23 mouse cellular contexts compared by ENCODE assay signal in the genomic region with DNA sequence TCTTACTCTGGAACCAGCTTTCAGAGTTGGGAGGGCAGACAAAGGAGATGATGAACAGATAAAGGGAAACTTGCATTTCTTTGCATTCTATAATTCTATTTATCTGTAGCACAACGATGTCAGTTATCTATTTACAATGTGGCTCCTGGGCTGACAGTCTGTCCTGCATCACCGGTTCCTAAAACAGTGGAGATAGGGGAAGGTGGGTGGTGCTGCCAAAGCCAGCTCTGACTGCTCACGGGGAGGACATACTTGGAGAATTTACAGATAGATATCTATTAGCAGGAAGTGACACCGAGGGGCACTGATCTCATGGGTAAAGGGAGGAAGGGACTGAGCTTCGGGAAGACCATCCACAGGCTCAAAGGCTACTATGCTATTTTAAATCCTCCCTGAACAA.
DNase-seq lines count a peak whose midpoint lies in the region; ATAC-seq lines count a peak whose summit lies in the region.
"Had no signal": no experiment of that assay in that cellular context is flagged by ENCODE, and none has a peak within 500 bp of the region (broad histone marks: within the 10 kb centered on the region; RNA-seq: fewer than 3 reads in every experiment).

No protein-coding gene starts in this region.

- peak overlapping the region; percentile 50 for H3K27ac ChIP-seq in liver, embryonic 16.5 days (ENCODE audit: low read length)
- H3K27ac ChIP-seq: hindbrain, embryonic 12.5 days; lung, embryonic 15.5 days; midbrain, embryonic 15.5 days; neural tube, embryonic 12.5 days had no signal

- H3K9me3 ChIP-seq in liver, embryonic 16.5 days (replicated peaks; ENCODE audit: control insufficient read depth, low read length), result no peaks in the 10 kb centered on the region
- H3K9me3 ChIP-seq: forebrain, embryonic 13.5 days; hindbrain, embryonic 12.5 days; lung, embryonic 15.5 days; midbrain, embryonic 15.5 days; neural tube, embryonic 12.5 days had no signal

- no peaks in the 10 kb centered on the region for H3K36me3 ChIP-seq in liver, embryonic 16.5 days (ENCODE audit: control insufficient read depth, insufficient read depth)
- H3K36me3 ChIP-seq: hindbrain, embryonic 12.5 days; lung, embryonic 15.5 days; midbrain, embryonic 15.5 days; neural tube, embryonic 12.5 days had no signal

- H3K4me2 ChIP-seq in liver, embryonic 16.5 days (ENCODE audit: low read depth, low read length), result no peak overlapping the region
- H3K4me2 ChIP-seq: forebrain, embryonic 13.5 days; heart, embryonic 11.5 days; hindbrain, embryonic 12.5 days; lung, embryonic 15.5 days; midbrain, embryonic 15.5 days; neural tube, embryonic 12.5 days had no signal

- intact Hi-C loops in heart, postnatal 10 days (cut with DNase I), result no loop called here

- DNase-seq in cerebellum, adult 11 months, result peak; percentile 33
- peak; percentile 33 to 46 for DNase-seq in cerebellum, adult 18-20 months
- DNase-seq in liver, result peak; percentile 65
- DNase-seq in heart, postnatal 10 days, result no peak
- DNase-seq in embryo, embryonic 9.5 days (ENCODE audit: extremely low spot score), result no peak
- DNase-seq: adrenal gland, postnatal 14 days; gastrocnemius, postnatal 10 days; kidney, adult 2 months; kidney, postnatal 25 days; lung, postnatal 36 days; retina, postnatal 1 day; thymus, adult 18-20 months; thymus, postnatal 36 days had no signal

- peaks cover 38% of the 10 kb centered on the region for H3K4me1 ChIP-seq in liver, embryonic 16.5 days (ENCODE audit: control insufficient read depth, low read depth, low read length)
- H3K4me1 ChIP-seq: lung, embryonic 15.5 days; midbrain, embryonic 15.5 days had no signal

- no peak overlapping the region for H3K9ac ChIP-seq in liver, embryonic 16.5 days (ENCODE audit: low read depth, low read length)
- H3K9ac ChIP-seq: forebrain, embryonic 13.5 days; hindbrain, embryonic 12.5 days; lung, embryonic 15.5 days; midbrain, embryonic 15.5 days; neural tube, embryonic 12.5 days had no signal

- H3K27me3 ChIP-seq in liver, embryonic 16.5 days (ENCODE audit: control insufficient read depth, insufficient read depth, low read depth, low read length), result no peaks in the 10 kb centered on the region
- H3K27me3 ChIP-seq: forebrain, embryonic 13.5 days; hindbrain, embryonic 12.5 days; lung, embryonic 15.5 days; midbrain, embryonic 15.5 days; neural tube, embryonic 12.5 days had no signal

- no peak overlapping the region for H3K4me3 ChIP-seq in liver, embryonic 16.5 days (ENCODE audit: low read depth, low read length)
- H3K4me3 ChIP-seq: forebrain, embryonic 13.5 days; hindbrain, embryonic 12.5 days; lung, embryonic 15.5 days; midbrain, embryonic 15.5 days; neural tube, embryonic 12.5 days had no signal

- ATAC-seq in cerebellum, adult (ENCODE audit: insufficient number of reproducible peaks, low FRiP score, low TSS enrichment), result no peak
- ATAC-seq in liver, embryonic 16.5 days (ENCODE audit: low read depth), result peak; percentile 35; the same call in 1 of the 2 replicates
- no peak for ATAC-seq in frontal cortex, adult (ENCODE audit: low TSS enrichment)
- ATAC-seq: inflammation-experienced regulatory T-cells, adult 6 months; midbrain, embryonic 15.5 days had no signal

- 7% methylated on average over 5 of the region's 5 CpGs for WGBS in liver, embryonic 16.5 days (ENCODE audit: insufficient replicate concordance)

Comparison
In these comparisons a context has a peak if more than half of its experiments do, and no peak if none do; other contexts are left out.
1. DNase-seq: peak in cerebellum, adult 11 months (single experiment), cerebellum, adult 18-20 months (2 of 2) and liver (single experiment); none in heart, postnatal 10 days (0 of 2) and embryo, embryonic 9.5 days (single experiment).